Mouse (Mus musculus) kidney, postnatal 4 days (tissue): ENCODE results near the gene Cgnl1.

Experiments
- DNase-seq, 2 experiments: peaks; one replicate each; pipeline ENCODE4 v3.0.0; 2021; ENCODE audit warnings: mixed read lengths in 2 of 2

Gene Cgnl1

GRCm38 (mm10) chr9:71770991-71771767 lies at the start of gene Cgnl1:
Gene Cgnl1, minus strand, starts transcription at chr9:71771602.
- peak; percentile 87 to 93 for DNase-seq

- DNase-seq = no peak
These were observed 47.1 kb upstream of the Cgnl1 start for GRCm38 (mm10) chr9:71818453-71818852.

DNA sequence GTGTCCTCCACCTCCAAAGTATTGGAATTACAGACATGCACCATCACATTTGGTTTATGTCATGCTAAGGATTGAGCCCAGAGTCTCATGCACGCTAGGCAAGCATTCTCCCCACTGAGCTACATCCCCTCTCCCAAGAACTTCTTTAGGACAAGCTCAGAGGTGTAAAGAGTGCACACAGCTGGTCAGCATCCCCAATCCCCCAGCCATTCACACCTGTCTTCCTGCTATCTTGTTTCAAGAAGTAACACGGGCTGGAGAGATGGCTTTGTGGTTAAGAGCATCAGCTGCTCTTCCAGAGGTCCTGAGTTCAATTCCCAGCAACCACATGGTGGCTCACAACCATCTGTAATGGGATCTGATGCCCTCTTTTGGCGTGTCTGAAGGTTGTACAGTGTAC lies 44.7 kb upstream of the Cgnl1 start:
- no peak for DNase-seq

DNA sequence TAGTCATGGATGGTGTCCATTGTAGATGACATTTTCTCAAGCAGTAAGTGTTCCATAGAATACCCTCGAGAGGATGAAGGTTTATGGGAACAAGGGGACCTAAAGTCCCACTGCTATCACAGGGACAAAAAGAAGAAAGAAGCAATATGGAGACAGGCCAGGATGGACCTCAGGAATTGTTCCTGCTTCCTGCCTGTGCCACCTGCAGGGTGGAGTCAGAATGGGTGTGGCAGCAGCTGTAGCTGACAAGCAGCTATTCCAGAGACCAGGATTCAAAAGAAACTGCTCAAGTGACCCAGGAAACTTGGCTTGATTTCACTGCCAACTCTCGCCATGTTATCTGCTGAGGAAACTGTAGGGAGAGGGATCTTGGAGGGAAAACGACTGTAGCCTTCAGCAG lies 42.2 kb upstream of the Cgnl1 start:
- no peak for DNase-seq

GRCm38 (mm10) chr9:71812914-71813313 lies 41.5 kb upstream of the Cgnl1 start:
- DNase-seq = no peak

GRCm38 (mm10) chr9:71812402-71812801 lies 41.0 kb upstream of the Cgnl1 start:
- peak in 1 of 2 experiments; percentile 33 for DNase-seq

GRCm38 (mm10) chr9:71811404-71811803 lies 40.0 kb upstream of the Cgnl1 start:
- peak in 1 of 2 experiments; percentile 39 for DNase-seq

GRCm38 (mm10) chr9:71810723-71811122 lies 39.3 kb upstream of the Cgnl1 start:
- DNase-seq = no peak

DNA sequence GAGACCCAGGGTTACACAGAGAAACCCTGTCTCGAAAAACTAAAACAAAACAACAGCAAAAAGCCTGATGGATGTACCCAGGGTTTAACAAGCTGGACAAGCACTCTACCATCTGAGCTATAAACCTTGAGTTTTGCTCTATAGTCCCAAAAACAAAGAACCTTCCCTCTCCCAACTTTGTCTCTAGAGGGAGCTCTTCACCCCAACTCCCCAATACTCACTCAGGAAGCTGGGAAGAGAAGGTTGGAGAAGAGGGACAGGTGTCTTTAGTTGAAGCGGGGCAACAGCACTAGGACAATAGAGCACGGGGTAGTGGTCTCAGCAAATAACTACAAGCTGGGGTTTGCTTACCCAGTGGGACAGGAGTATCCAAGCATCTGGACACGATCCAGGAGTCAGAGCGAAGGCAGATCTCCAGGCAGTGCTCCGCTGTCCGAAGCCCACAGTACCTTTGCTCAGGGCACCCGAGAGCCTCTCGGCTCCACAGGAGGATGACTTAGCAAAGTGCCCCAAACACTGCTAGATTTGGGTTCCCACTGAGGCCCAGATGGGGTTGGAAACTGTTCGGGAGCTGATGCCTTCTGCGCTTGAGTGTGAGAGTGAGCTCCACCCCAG lies 37.3 kb upstream of the Cgnl1 start:
- no peak for DNase-seq

DNA sequence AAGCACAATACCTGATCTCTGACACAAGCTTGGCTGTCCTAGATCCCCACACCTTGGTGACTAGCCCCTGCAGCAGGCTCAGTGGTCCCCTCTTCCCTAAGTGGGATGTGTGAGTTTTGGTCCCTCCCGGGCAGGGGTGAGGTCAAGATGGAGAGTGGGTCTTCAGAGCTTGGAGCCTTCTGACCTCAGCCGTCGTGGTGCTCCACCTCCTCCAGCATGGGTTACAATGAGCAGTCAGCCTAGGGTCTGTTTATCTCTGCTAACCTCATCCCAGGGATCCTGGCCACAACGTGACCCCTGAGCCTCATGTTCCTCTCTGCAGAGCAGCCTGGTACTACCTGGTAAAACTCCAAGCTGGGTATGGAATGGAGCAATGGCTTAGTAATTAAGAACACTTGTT lies 36.4 kb upstream of the Cgnl1 start:
- DNase-seq = no peak

DNA sequence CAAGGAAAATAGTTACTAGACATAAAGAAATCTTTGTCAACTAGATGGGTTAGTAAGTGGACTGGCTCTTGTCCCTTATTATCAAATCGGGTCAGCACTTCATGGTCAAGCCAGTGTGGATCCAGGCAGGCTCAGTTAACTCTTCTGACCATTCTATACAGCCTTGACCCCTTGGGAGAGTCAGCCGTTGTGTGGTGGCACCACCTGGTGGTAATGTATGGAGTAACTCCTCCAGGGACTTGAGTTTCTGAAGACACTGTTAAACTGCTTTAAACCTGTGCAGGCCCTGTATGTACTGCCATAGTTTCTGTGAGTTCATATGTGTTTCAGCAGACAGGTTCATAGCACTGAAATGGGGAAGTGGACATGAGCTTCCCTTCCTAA lies 35.0 kb upstream of the Cgnl1 start:
- peak; percentile 91 for DNase-seq

GRCm38 (mm10) chr9:71805646-71806421 lies 34.4 kb upstream of the Cgnl1 start:
- DNase-seq = no peak

DNA sequence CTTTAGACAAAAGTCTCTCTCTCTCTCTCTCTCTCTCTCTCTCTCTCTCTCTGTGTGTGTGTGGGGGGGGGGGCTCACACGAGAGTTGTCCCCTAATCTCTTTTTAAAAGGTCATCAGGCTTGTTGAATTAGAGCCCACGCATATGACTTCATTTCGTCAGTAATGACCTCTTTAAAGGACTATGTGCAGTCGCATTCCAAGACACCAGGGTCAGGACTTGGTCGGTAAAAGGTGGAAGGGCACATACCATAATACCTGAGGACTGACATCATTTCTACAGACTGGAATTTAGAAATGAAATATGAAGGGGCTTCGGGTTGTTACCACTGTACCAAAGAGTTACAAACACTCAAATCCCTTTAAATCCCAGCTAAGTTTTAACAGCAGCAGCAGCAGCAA lies 32.7 kb upstream of the Cgnl1 start:
- DNase-seq = no peak

GRCm38 (mm10) chr9:71803281-71803680 lies 31.9 kb upstream of the Cgnl1 start:
- DNase-seq = no peak

DNA sequence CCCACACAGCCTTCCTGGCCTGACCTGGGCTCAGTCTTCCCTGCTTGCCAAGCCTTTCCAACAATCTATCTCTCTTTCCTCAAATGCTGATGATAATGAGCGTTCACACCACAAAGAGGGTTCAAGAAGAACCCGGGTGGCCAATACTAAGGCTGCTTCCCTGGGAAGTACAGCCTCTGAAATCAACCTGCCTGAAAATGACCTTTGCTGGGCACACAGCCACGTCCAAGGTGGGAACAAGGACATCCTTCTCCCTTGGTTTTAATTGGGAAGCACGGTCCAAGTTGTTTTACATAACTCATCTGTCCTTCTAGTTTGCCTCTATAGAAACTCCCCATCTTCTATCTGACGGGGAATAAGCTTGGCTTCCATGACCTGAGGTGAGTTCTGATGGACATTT lies 28.2 kb upstream of the Cgnl1 start:
- no peak for DNase-seq

DNA sequence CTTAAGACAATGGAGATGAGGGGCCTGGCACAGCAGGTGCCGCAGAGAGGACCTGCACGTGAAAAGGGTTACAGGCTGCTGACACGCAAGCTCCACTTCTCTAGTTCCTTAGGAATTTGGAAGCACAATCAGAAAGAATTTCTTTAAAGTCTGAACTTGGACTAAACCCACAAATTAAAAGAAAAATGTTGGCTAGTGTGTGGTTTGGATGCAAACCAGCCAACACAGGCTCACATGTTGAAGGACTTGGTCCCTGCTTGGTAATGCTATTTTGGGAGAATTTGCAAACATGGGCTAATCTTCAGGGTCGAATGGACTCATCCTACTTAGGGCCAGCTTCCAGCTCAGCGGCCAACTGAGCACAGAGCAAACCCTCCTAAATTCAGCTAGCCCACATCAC lies 26.8 kb upstream of the Cgnl1 start:
- no peak for DNase-seq

DNA sequence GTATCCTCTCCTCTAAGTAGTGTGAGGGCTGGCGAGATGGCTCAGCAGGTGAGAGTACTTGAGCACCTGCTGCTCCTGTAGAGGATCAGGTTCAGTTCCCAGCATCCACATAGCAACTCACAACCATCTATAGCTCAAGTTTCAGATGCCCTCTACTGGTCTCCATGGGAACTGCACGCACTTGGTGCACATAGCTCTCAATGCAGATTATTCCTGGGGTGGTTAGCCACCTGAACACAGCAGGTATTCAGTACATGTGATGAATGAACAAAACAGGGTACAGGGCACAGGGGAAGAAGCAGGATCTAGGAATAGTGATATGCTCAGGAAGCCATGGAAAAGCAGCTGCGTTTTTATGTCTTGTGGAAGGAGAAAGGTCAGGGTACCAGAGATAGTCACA lies 6.0 kb upstream of the Cgnl1 start:
- no peak for DNase-seq

DNA sequence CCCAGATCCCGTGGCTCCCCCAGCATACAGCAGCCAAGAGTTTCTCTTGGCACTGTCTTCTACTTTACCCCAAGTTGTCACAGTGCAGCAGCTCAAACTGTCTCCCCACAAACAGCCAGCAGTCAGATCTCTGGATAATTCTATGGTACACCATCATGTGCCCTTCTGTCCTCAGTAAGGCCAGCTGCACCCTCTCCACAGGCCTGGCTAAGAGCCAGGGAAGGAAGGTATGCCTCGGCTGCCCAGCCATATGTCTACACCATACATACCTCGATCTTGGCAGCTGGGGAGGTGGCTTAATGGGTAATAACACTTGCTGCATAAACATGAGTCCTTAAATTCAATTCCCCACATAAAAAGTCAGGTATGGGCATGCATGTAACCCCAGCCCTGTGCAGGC lies 4.9 kb upstream of the Cgnl1 start:
- DNase-seq = no peak

DNA sequence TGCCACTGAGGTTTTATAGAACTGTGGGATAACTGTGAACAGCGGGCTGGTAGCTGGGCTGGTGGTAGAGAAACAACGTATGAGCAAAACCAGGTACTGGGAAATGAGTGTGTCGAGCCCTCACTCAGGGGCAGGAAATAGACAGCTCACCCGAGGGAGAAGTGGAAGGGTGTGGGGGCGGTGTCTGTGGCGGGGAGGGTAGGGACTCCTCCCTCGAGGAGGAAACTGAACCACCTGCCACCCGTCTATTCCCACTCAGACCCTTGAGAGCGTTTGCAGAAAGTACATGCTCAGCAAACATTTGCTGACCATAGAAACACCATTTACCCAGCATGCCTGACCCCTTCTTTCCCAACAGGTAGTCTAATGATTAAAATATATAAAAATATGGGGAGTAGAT lies 2.2 kb upstream of the Cgnl1 start:
- DNase-seq = no peak

DNA sequence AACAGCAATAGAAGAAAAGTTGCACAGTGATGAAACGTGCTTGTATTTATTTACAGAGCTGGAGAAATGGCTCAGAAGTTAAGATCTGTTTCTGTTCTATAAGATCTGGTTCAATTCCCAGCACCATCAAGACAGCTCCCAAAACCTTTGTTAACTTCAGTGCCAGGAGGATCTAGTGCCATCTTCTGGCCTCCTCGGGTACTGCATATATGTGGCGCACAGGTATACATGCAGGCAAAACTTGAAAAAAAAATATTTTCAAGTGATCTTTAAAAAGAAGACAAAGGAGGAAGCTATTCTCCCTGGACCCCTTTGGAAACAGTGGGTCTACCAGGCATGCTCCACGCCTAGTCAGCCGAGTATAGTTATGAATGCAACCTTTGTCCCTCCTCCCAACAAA lies 936 bp upstream of the Cgnl1 start:
- DNase-seq = peak; percentile 73 to 77

DNA sequence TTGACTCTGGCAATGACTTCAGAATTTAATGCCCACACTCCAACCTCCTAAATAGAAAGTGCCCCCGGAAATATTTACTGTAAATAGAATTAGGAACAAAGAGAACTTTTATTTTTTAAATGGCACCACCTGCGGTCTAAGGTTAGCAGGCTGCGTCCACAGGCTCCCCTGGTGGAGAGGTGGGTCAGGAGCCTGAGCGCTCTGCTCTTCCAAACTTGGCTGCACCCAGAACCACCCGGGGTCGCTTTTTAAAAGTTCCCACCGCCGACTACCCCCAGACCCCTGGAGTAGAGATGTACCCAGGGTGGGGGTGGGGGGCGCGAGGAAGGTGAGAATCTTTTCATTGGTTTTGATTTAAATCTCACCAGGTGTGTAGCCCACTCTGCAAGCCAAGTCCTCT lies 918 bp downstream of the Cgnl1 start:
- peak in 1 of 2 experiments; percentile 47 for DNase-seq

DNA sequence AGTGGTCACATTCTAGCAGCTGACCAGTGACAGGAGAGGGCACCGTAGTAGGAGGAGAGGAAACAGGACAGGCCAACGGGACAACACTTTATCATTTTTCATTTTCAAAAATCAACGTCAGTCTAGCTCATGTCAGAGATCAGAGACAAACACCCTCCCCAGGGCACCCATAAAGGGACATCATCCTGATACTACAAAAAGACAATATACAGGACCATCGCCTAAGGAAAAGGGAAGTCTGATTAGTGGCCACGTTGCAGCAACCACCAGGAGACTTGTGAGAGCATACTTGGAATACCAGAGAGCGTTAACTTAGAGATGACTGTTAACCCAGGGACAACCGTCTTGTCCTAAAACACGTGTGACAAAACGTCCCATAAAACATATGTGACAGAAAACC lies 1.7 kb downstream of the Cgnl1 start:
- no peak for DNase-seq

DNA sequence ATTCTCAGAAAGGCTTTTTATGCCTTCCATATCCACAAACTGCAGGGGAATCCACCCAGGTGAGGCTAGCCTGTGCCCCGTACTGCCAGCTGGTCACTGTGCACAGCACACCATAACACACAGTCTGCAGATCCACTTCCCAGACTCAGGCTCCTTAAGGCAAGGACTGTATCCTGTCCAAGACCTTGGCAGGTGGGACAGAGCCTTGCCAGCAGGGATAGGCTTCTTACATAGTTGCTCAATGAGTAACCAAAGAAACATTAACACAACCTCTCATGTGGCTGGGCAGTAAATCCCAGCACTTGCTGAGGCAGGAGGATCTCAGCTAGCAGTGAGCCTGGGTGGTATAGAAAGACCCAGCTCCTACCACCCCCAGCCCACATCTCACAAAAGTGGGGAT lies 3.3 kb downstream of the Cgnl1 start:
- DNase-seq = no peak

DNA sequence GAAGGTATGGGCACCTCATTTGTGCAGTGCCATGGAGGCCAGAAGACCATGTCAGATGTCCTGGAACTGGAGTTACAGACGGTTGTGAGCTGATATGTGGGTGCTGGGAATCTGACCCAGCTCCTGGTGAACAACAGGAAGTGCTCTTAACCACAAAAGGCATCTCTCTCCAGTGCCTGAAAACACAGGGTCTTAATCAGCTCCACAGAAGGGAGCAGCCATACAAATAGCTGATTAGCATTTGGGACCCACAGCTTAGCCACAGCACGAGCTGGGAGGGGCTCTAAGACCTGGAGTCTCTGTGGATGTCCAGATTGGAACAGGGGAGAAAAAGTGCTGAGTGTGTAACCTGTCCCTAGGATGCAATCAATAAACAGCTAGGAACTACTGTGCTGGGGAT lies 4.5 kb downstream of the Cgnl1 start:
- no peak for DNase-seq
